12 mouse cellular contexts compared by ENCODE assay signal in the genomic region with DNA sequence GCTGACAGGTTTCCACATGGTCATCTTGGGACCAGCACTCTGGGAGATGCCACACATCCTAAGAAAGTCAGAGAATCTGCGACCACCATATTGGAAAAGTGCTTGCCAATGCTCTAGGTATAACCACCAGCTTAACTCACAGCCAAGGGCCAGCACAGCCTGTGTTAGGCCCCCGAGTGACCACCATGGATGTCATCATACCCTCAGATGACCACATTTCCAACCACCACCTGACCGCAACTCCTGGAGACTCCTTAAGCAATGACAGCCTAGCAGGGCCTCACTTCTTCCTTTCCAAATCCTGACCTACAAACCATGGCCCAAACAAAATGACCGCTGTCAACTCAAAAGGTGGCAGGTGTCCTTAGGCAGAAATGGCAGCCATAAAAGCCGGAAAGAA. TPM values are rescaled to one million over a fixed set of nuclear protein-coding genes. Genes with fewer than 3 reads are reported as not detected.
DNase-seq lines count a peak whose midpoint lies in the region; ATAC-seq and TF ChIP-seq lines count a peak whose summit lies in the region.
"Had no signal": no experiment of that assay in that cellular context is flagged by ENCODE, and none has a peak within 500 bp of the region (broad histone marks: within the 10 kb centered on the region; RNA-seq: fewer than 3 reads in every experiment).

No protein-coding gene starts in this region.

- H3K4me3 ChIP-seq in spleen, adult 2 months (ENCODE audit: extremely low read depth, insufficient read depth, insufficient read length): no peak overlapping the region
- no peak overlapping the region for H3K4me3 ChIP-seq in liver, embryonic 12.5 days
- H3K4me3 ChIP-seq in stomach, postnatal 0 days (ENCODE audit: low read depth, low read length): no peak overlapping the region
- H3K4me3 ChIP-seq: midbrain, embryonic 12.5 days; neural tube, embryonic 13.5 days had no signal

- no peaks in the 10 kb centered on the region for H3K27me3 ChIP-seq in spleen, adult 2 months (ENCODE audit: control insufficient read depth, insufficient read depth, low read length)
- no peaks in the 10 kb centered on the region for H3K27me3 ChIP-seq in liver, embryonic 12.5 days (replicated peaks)
- no peaks in the 10 kb centered on the region for H3K27me3 ChIP-seq in stomach, postnatal 0 days (ENCODE audit: control insufficient read depth, insufficient read depth, low read length)
- H3K27me3 ChIP-seq: midbrain, embryonic 12.5 days; neural tube, embryonic 13.5 days had no signal

- TF ChIP-seq POLR2A in spleen, adult 2 months (IDR thresholded peaks at IDR 0.05; ENCODE audit: low read depth, low read length): no peak

- peak overlapping the region; percentile 71 for H3K27ac ChIP-seq in spleen, adult 2 months (ENCODE audit: insufficient read depth, low read length)
- H3K27ac ChIP-seq in liver, embryonic 12.5 days: peak overlapping the region; percentile 52
- 0 out of 2 replicates have a peak overlapping the region, but pooled peaks have one; percentile 1 for H3K27ac ChIP-seq in stomach, postnatal 0 days (replicated peaks)
- H3K27ac ChIP-seq: midbrain, embryonic 12.5 days; neural tube, embryonic 13.5 days had no signal

- no peaks in the 10 kb centered on the region; the same call in 1 of the 2 replicates for H3K9me3 ChIP-seq in liver, embryonic 12.5 days (replicated peaks)
- no peaks in the 10 kb centered on the region for H3K9me3 ChIP-seq in stomach, postnatal 0 days (ENCODE audit: control insufficient read depth, low read length)
- H3K9me3 ChIP-seq: G1E had no signal

- no peak for TF ChIP-seq CTCF in spleen, adult 2 months (IDR thresholded peaks at IDR 0.05; ENCODE audit: extremely low read depth, insufficient read depth, insufficient read length, insufficient replicate concordance)
- TF ChIP-seq CTCF in stomach, postnatal 0 days (IDR thresholded peaks at IDR 0.05; ENCODE audit: low read depth): no peak

- H3K9ac ChIP-seq in liver, embryonic 12.5 days: no peak overlapping the region
- no peak overlapping the region for H3K9ac ChIP-seq in stomach, postnatal 0 days (ENCODE audit: low read length)
- H3K9ac ChIP-seq: forebrain, postnatal 0 days; midbrain, embryonic 12.5 days; neural tube, embryonic 13.5 days had no signal

- TF ChIP-seq EP300 in stomach, postnatal 0 days (optimal IDR thresholded peaks at IDR 0.05): no peak

- peaks cover 51% of the 10 kb centered on the region for H3K4me1 ChIP-seq in spleen, adult 2 months (ENCODE audit: control insufficient read depth, insufficient read depth, insufficient read length)
- H3K4me1 ChIP-seq in liver, embryonic 12.5 days: peaks cover 35% of the 10 kb centered on the region
- peaks cover 3% of the 10 kb centered on the region; the same call in 1 of the 2 replicates for H3K4me1 ChIP-seq in stomach, postnatal 0 days (replicated peaks; ENCODE audit: control insufficient read depth, insufficient read depth)

- no peak for ATAC-seq in liver, embryonic 12.5 days
- no peak for ATAC-seq in stomach, postnatal 0 days (ENCODE audit: low FRiP score, low TSS enrichment)
- ATAC-seq: forebrain, postnatal 0 days had no signal

- peaks cover 29% of the 10 kb centered on the region for H3K36me3 ChIP-seq in spleen, adult 2 months (ENCODE audit: control insufficient read depth, insufficient read depth, low read length)
- peaks cover 20% of the 10 kb centered on the region for H3K36me3 ChIP-seq in liver, embryonic 12.5 days
- H3K36me3 ChIP-seq in stomach, postnatal 0 days (ENCODE audit: control insufficient read depth, insufficient read depth, low read length): no peaks in the 10 kb centered on the region
- H3K36me3 ChIP-seq: G1E had no signal

- peak; percentile 19 for DNase-seq in kidney, adult 11 months
- DNase-seq in kidney, adult 9 months: no peak
- DNase-seq in spleen, adult 2 months (ENCODE audit: low read depth in 1 of 2, low spot score in 2 of 2): no peak
- no peak for DNase-seq in spleen, adult 12 weeks (ENCODE audit: low spot score)
- DNase-seq in stomach, postnatal 0 days (ENCODE audit: low spot score): no peak
- no peak for DNase-seq in testis, postnatal 14 days (ENCODE audit: low spot score)
- DNase-seq: forebrain, postnatal 0 days; thymus, postnatal 36 days had no signal

- no peak overlapping the region for H3K4me2 ChIP-seq in liver, embryonic 12.5 days
- H3K4me2 ChIP-seq in stomach, postnatal 0 days (replicated peaks; ENCODE audit: low read depth): no peak overlapping the region
- H3K4me2 ChIP-seq: midbrain, embryonic 12.5 days; neural tube, embryonic 13.5 days had no signal

- WGBS in spleen, adult 2 months: 92% methylated on average over 5 of the region's 5 CpGs
- WGBS in liver, embryonic 12.5 days (ENCODE audit: insufficient replicate concordance): 73% methylated on average over 5 of the region's 5 CpGs
- 93% methylated on average over 5 of the region's 5 CpGs for WGBS in stomach, postnatal 0 days

RNA-seq across cellular contexts. Expression of gene Sh3bp5, which starts 13.5 kb away (rescaled TPM):
- polyA plus RNA-seq in spleen, adult 2 months (2012; rRNA removed): 36.0 and 43.0 TPM in 2 replicates
- polyA plus RNA-seq in liver, embryonic 12.5 days (2016; fragmentation: Nextera tagmentation; extraction: Ambion mirVana): 13.8 and 15.1 TPM in 2 replicates
- polyA plus RNA-seq in stomach, postnatal 0 days (2015; fragmentation: Nextera tagmentation; extraction: Ambion mirVana): 9.9 and 10.9 TPM in 2 replicates

Comparison
In these comparisons a context has a peak if more than half of its experiments do, and no peak if none do; other contexts are left out.
1. H3K27ac ChIP-seq: peak in every context shown above with its lines; median percentile 71 in spleen, adult 2 months; 52 in liver, embryonic 12.5 days; 1 in stomach, postnatal 0 days.